Mouse (Mus musculus) ES-Bruce4 (cell line): Measurements from ENCODE around the gene Vrtn.

ENCODE experiments used
- CTCF ChIP-seq: IDR thresholded peaks from one replicate; pipeline ENCODE4 v1.8.1; 2011; ENCODE audit warnings: low read depth, low read length
- POLR2A ChIP-seq: IDR thresholded peaks from one replicate; pipeline ENCODE4 v1.8.1; 2011; ENCODE audit warnings: low read length; ENCODE audit not compliant: insufficient read depth

- no peak for TF ChIP-seq CTCF
- no peak for TF ChIP-seq POLR2A
These were observed at the start of gene Vrtn for GRCm38 (mm10) chr12:84640654-84641053.
